Mouse (Mus musculus): ENCODE measurements around the gene Map3k14. TPM values are rescaled to one million over a fixed set of nuclear protein-coding genes. Genes with fewer than 3 reads are reported as not detected.

Map3k14 gene
- polyA plus RNA-seq, 1 experiment from 2014 or later: 4.8 TPM

DNA sequence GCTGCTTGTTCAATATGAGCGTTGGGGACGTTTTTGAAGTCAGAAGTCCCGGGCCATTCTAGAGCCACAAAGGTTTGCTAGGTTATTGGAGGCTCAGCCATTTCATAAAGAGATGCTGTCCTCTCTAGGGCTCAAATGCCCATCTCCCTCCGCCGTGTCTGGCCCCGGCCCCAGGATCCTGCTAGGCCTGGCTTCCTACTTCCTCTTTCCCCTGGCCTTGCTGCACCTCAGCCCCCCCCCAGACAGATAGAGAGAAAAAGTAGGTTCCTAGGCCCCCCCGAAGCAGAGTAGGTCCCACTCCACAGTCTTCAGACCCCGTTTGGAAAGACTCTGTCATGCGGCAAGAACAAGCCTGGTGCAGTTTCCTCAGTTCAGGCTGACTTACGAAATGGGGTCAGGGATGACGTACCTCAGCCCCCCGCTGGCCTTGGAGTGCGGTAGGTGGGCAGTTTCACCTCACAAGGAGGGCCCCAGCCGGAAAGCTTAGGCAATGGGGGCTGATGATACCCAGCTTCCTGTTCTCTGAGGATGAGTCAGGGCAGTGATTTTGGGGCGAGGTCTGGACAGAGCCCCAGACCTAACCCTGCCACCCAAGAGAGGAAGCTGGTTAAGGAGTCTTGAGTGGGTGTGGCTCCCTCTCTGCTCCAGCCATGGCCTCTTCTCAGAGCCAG is 89.3 kb downstream of the Map3k14 start:
- Histone ChIP-seq H3K4me2 (no peak overlapping the region), H3K4me3 (no peak overlapping the region), H3K27ac (replicated peaks) (no peak overlapping the region), H3K27me3 (no peaks in the 10 kb centered on the region), H3K9ac (no peak overlapping the region), H3K4me1 (replicated peaks) (peaks cover 19% of the 10 kb centered on the region), H3K36me3 (no peaks in the 10 kb centered on the region), H3K9me3 (no peaks in the 10 kb centered on the region)
- no peak for ATAC-seq (ENCODE audit: low FRiP score, low read depth)
- WGBS: 83% methylated on average over 15 of the region's 15 CpGs

DNA sequence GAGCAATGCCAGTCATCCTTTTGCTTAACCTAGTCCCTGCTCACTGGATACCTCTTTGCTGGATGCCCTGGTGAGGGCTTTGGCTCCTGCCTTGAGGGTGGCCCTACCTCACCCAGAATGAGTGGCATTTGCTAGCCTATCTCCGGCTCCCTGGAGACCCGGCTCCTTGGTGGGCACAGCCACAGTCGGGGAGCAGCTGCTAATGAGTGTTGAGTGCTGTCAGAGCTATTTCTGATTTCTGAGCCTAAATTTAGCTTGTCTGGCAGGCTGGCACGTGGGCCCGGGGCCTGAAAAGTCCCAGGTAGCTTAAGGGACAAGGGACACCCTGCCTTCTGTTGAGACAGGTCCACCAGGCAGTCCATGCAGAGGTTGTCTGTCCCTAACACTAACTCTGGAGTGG is 90.1 kb downstream of the Map3k14 start:
- H3K9me3 ChIP-seq: no peaks in the 10 kb centered on the region
- H3K27me3 ChIP-seq: no peaks in the 10 kb centered on the region
- 82% methylated on average over 5 of the region's 5 CpGs for WGBS
- no peak overlapping the region for H3K9ac ChIP-seq
- no peak overlapping the region for H3K4me2 ChIP-seq
- H3K36me3 ChIP-seq: no peaks in the 10 kb centered on the region
- no peak for ATAC-seq (ENCODE audit: low FRiP score, low read depth)
- no peak overlapping the region for H3K4me3 ChIP-seq
- H3K27ac ChIP-seq (replicated peaks): no peak overlapping the region
- peaks cover 27% of the 10 kb centered on the region for H3K4me1 ChIP-seq (replicated peaks)

DNA sequence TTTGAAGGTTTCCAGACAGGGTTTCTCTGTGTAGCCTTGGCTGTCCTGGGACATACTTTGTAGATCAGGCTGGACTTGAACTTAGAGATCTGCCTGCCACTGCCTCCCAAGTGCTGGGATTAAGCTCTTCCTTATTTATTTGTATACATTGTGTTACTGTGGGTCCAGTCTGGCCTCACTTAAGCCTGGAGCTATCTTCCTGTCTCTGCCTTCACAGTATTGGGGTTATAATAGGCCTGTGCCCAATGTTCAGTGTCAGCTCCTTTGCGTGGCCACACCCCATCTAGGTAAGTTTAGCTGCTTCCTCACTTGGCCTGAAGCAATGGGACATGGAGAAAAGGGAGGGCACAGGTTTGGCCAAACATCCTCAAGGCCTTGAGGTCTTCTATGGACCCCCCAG is 90.8 kb downstream of the Map3k14 start:
- WGBS: 96% methylated on average over 1 of the region's 1 CpGs
- Histone ChIP-seq H3K9me3 (no peaks in the 10 kb centered on the region), H3K4me2 (no peak overlapping the region), H3K36me3 (no peaks in the 10 kb centered on the region), H3K4me3 (no peak overlapping the region), H3K27ac (replicated peaks) (no peak overlapping the region), H3K4me1 (replicated peaks) (peaks cover 34% of the 10 kb centered on the region), H3K9ac (no peak overlapping the region), H3K27me3 (no peaks in the 10 kb centered on the region)
- no peak for ATAC-seq (ENCODE audit: low FRiP score, low read depth)

DNA sequence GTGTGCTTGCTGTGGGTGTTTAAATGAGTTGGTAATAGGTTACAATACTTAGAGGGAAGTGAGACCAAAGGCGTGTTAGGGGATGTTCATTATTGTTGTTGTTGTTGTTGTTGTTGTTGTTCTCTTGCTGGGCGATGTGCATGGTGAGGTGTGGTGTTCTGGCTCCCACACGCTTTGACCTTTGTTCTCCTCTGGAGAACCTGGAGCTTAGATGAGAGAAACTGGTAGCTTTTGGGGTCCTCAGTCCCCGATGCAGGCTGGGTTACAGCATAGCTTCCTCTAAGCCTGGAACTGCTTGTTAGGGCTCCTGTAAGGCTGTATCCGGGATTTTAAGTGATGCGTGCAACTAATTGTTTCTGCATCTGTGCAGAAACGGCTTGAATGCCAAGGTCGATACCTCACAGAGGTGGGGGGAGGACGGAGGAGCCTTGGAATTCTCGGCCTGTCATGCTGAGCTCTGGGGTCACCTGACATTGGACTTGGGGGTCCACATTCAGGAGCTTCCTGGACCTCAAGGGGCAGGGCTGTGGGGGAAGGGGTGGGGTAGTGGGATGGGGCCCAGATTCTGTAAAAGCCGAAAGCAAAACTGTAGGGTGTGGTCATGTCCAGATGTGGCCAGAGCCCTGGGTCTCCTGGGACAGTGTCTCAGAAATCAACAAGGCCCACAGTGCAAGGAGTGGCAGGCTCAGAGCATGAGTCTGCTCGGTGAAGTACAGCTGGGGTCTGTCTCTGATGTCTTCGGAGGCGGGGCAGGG is 91.4 kb downstream of the Map3k14 start:
- no peak overlapping the region for H3K27ac ChIP-seq (replicated peaks)
- H3K4me1 ChIP-seq (replicated peaks): peaks cover 37% of the 10 kb centered on the region
- no peak overlapping the region for H3K9ac ChIP-seq
- WGBS: 74% methylated on average over 14 of the region's 14 CpGs
- no peaks in the 10 kb centered on the region for H3K9me3 ChIP-seq
- H3K4me2 ChIP-seq: no peak overlapping the region
- no peaks in the 10 kb centered on the region for H3K27me3 ChIP-seq
- H3K4me3 ChIP-seq: no peak overlapping the region
- no peaks in the 10 kb centered on the region for H3K36me3 ChIP-seq
- ATAC-seq (ENCODE audit: low FRiP score, low read depth): no peak

DNA sequence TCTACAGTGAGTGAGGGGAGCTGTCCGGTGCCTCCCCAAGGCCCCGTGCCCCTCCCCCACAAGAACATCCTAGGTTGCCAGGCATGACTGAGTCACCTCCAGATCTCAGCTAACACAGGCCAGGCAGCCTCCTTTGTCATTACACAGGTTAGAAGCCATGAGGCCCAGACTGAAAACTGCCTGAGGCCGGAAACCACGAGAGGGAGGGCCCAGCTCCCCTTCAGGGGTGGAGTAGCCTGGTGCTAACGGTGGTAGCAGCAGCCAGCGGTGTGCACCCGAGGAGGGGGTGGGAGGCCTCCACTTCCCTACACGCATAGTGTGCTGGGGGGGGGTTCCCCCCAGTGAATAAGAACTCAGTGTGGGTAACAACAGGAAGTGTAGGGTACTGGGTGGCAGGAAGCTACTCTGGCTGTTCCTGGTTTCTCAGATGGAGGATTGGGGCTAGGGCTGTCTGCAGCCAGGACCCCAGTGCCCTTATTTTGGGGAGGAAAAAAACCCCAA is 92.3 kb downstream of the Map3k14 start:
- no peak for ATAC-seq (ENCODE audit: low FRiP score, low read depth)
- Histone ChIP-seq H3K4me1 (replicated peaks) (peaks cover 43% of the 10 kb centered on the region), H3K9ac (no peak overlapping the region), H3K9me3 (no peaks in the 10 kb centered on the region), H3K4me2 (no peak overlapping the region), H3K27ac (replicated peaks) (no peak overlapping the region), H3K36me3 (no peaks in the 10 kb centered on the region), H3K27me3 (no peaks in the 10 kb centered on the region), H3K4me3 (no peak overlapping the region)
- 63% methylated on average over 8 of the region's 8 CpGs for WGBS

DNA sequence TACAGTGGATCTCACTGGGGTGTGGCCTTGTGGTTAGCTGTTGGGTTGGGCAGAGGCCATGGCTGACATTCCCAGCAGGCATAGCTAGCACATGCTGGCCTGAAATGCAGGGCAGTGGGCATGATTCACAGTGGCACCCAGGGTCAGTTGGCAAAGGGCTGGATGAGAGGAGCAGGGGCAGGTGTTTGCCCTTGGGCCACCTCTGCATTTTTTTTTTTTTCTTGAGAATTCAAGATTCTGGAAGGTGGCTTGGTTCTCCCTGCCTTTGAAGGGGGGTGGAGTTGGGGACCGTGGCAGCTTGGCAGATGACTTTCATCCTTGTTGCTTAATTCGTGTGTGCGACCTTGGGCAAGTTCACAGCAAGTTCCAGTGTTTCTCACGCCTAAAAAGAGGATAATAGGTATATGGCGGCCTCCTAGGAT is 92.8 kb downstream of the Map3k14 start:
- Histone ChIP-seq H3K9me3 (no peaks in the 10 kb centered on the region), H3K4me3 (no peak overlapping the region), H3K4me1 (replicated peaks) (peaks cover 49% of the 10 kb centered on the region), H3K27me3 (no peaks in the 10 kb centered on the region), H3K4me2 (no peak overlapping the region), H3K9ac (no peak overlapping the region), H3K27ac (replicated peaks) (no peak overlapping the region), H3K36me3 (no peaks in the 10 kb centered on the region)
- WGBS: 88% methylated on average over 5 of the region's 5 CpGs
- ATAC-seq (ENCODE audit: low FRiP score, low read depth): no peak

DNA sequence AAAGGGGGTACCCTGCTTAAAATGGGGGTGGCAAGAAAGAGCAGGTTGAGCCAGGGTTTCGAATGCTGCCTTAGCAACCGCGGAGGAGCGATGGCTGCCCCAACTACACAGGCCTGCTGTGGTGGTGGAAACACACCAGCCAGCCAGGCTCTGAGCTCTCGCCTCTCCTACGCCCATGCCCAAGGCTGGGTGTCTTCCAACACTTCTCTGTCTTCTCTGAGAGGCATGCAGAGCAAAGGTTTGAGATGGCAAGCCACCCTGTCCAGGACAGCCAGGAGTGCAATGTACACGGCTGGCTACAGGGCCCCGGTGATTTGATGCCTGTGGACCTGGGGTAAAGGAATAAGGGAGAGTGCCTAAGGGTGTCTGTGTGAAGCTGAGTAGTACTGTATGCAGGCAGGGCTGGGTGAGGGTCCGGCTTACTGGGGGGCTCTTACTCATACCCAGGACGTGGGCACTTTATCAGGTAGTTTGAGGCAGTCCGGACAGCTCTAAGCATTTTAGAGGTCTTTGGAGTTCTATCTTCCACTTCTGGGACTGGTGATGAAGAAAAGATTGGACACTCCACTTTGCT is 93.4 kb downstream of the Map3k14 start:
- WGBS: 92% methylated on average over 11 of the region's 11 CpGs
- Histone ChIP-seq H3K4me1 (replicated peaks) (peaks cover 54% of the 10 kb centered on the region), H3K27ac (replicated peaks) (no peak overlapping the region), H3K27me3 (no peaks in the 10 kb centered on the region), H3K4me2 (no peak overlapping the region), H3K9ac (no peak overlapping the region), H3K36me3 (no peaks in the 10 kb centered on the region), H3K4me3 (no peak overlapping the region), H3K9me3 (no peaks in the 10 kb centered on the region)
- ATAC-seq (ENCODE audit: low FRiP score, low read depth): no peak

DNA sequence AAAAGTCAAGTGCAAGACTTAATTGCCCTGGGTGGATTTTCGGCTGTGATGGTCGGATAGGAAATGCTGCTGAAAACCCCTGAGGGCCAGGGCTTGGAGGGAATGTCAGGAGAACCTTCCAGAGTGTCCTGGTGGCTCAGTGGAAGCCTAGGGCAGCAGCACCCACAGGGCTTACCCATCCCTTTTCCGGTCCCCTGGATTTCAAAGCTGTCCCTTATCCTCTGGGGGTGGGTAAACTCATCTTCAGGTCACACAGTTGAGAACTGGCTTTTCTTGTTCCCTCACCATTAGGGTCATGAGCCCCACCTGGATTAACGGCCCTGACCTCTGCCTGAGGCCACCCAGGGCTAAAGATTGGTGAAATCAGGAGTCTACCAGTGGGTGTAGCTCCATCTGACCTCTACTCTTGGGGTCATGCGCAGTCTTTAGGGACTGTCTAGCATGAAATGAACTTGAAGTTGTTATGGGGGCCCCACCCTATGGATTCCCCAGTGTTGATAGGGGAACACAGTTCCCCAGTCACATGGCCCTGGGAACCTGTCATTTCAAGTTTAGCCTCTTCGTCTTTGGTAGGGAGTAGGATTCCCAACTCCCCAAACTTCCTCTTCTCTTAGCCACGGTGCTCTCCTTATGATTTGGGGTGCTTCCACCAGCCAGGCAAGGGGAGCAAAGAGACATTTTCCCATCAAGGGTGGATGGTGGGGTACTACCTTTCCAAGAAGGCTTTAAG is 94.1 kb downstream of the Map3k14 start:
- Histone ChIP-seq H3K4me2 (peak overlapping the region; percentile 76), H3K9ac (no peak overlapping the region), H3K27ac (replicated peaks) (no peak overlapping the region), H3K36me3 (no peaks in the 10 kb centered on the region), H3K9me3 (no peaks in the 10 kb centered on the region), H3K4me3 (peak overlapping the region; percentile 67; the same call in 1 of the 2 replicates), H3K27me3 (no peaks in the 10 kb centered on the region), H3K4me1 (replicated peaks) (peaks cover 55% of the 10 kb centered on the region)
- WGBS: 86% methylated on average over 7 of the region's 7 CpGs
- ATAC-seq (ENCODE audit: low FRiP score, low read depth): no peak

DNA sequence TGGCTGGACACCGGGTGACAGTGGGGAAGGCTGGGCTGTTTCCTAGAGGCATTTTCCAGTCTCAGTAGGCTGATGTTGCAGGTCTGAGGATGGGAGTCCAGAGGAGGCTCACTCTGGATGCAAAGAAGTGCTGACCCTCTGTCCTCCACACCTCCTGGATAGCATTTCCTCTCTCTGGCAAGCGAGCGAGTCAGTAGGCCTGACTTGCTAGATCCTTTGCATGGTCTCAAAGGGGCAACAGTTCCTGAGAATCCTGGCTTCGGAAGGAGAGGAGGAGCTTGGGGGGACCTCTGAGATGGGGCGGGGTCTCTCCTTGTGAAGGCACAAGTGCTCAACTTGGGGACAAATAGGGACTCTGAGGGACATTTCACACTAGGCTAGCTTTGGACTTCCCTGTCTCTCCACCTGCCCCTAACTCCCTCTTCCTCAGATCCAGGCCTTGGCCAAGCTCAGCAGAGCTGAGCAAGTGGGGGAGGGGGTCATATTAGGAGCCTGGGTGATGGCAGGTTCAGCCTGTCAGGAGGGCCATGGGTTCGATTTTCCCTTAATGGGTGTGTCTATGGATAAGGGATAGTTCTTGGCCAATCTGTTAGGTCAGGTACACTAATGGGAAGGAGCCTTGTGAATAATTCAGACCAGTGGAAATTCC is 94.8 kb downstream of the Map3k14 start:
- Histone ChIP-seq H3K36me3 (no peaks in the 10 kb centered on the region), H3K4me3 (peak overlapping the region; percentile 67), H3K27me3 (no peaks in the 10 kb centered on the region), H3K27ac (replicated peaks) (no peak overlapping the region), H3K4me1 (replicated peaks) (peaks cover 55% of the 10 kb centered on the region), H3K9me3 (no peaks in the 10 kb centered on the region), H3K9ac (no peak overlapping the region; the same call in 1 of the 2 replicates), H3K4me2 (peak overlapping the region; percentile 76)
- WGBS: 77% methylated on average over 6 of the region's 6 CpGs
- ATAC-seq (ENCODE audit: low FRiP score, low read depth): no peak

DNA sequence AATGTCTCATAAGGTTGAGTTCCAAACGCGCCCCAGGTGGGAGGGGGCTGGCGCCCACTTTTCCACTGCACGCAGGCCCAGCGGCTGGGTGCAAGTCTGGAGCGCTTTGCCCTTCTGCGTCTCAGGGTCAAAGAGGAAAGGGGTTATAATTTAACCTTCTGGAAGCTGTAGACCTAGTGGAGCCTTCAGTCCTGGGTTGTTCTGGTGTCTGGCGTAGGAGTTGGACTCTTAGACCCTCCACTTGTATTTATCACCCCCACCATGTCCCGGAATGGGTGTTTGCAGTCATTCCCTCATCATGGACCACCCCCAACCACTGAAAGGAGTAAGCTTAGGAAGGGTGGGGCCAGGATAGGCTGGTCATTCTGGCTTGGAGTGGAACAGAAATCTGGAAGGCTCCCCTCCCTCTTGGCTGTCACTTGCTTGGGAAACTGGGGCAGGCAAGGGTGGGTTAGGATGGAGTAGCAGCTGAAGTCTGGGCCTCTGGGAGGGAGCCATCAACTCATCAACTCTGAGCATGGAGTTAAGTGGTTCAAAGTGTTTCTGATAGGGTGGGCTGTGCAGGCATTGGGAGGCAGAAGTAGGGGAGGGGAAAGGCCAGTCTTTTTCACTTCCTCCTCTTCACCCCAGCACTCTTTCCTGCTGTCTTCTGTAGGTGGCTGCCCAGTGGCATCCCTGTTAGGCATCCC is 95.4 kb downstream of the Map3k14 start:
- Histone ChIP-seq H3K27ac (replicated peaks) (no peak overlapping the region), H3K4me2 (peak overlapping the region; percentile 76), H3K9ac (peak overlapping the region; percentile 74), H3K4me1 (replicated peaks) (peaks cover 55% of the 10 kb centered on the region), H3K4me3 (peak overlapping the region; percentile 67), H3K27me3 (no peaks in the 10 kb centered on the region), H3K36me3 (no peaks in the 10 kb centered on the region), H3K9me3 (no peaks in the 10 kb centered on the region)
- WGBS: 45% methylated on average over 9 of the region's 9 CpGs
- no peak for ATAC-seq (ENCODE audit: low FRiP score, low read depth)

DNA sequence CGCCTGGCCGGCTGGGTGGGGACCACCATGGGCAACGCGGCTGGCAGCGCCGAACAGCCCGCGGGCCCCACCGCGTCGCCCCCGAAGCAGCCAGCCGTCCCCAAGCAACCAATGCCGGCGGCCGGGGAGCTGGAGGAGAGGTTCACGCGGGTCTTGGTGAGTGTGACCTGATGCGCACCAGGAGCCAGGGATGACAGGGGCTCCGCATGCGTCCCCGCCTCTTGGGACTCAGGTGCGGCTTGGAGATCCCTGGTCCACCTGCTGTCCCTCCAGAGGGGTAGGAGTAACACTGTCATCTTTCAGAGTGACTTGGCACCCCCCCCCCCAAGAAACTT is 96.0 kb downstream of the Map3k14 start:
- Histone ChIP-seq H3K4me3 (peak overlapping the region; percentile 67), H3K27me3 (no peaks in the 10 kb centered on the region), H3K9ac (peak overlapping the region; percentile 74), H3K4me1 (replicated peaks) (peaks cover 55% of the 10 kb centered on the region), H3K9me3 (no peaks in the 10 kb centered on the region), H3K36me3 (no peaks in the 10 kb centered on the region), H3K27ac (replicated peaks) (peak overlapping the region; percentile 70), H3K4me2 (peak overlapping the region; percentile 76)
- 2% methylated on average over 23 of the region's 23 CpGs for WGBS
- ATAC-seq (ENCODE audit: low FRiP score, low read depth): 0 out of 2 replicates have a peak, but pooled peaks have one; percentile 1
